Mouse (Mus musculus) thymus, adult 2 months (tissue): ENCODE results near the gene Fam185a.

Experiments
- CTCF ChIP-seq: fragments of 200-500 bp; IDR thresholded peaks from 2 replicates; pipeline ENCODE4 v1.5.1; 2012; ENCODE audit warnings: mild to moderate bottlenecking, control low read depth, low read length, moderate library complexity, borderline replicate concordance; ENCODE audit not compliant: control insufficient read depth, poor library complexity, insufficient read depth; ENCODE audit errors: extremely low read depth
- POLR2A ChIP-seq: fragments of 200-500 bp; IDR thresholded peaks from 2 replicates; pipeline ENCODE4 v1.6.1; 2012; ENCODE audit warnings: mild to moderate bottlenecking, low read length, control low read depth, moderate library complexity; ENCODE audit not compliant: control insufficient read depth, poor library complexity, insufficient read depth; ENCODE audit errors: extremely low read depth

GRCm38 (mm10) chr5:21439446-21440110 is 14.8 kb downstream of the Fam185a start:
- no peak for TF ChIP-seq POLR2A
- no peak for TF ChIP-seq CTCF
